Mouse (Mus musculus) G1E (cell line): ENCODE results near the gene Rnf123. TPM values are rescaled to one million over a fixed set of nuclear protein-coding genes. Genes with fewer than 3 reads are reported as not detected.

ENCODE experiments used
- ATAC-seq: 2 replicates; pipeline ENCODE4 v1.8.0; 2016; ENCODE audit warnings: mild to moderate bottlenecking; ENCODE audit not compliant: insufficient number of reproducible peaks, poor library complexity, low FRiP score, severe bottlenecking; ENCODE audit errors: extremely low read depth
- DNase-seq: peaks from one replicate; pipeline ENCODE4 v3.0.0; 2012; ENCODE audit warnings: low spot score
- H3K27me3 ChIP-seq: 2 replicates; pipeline ENCODE4 v1.6.1; 2012; ENCODE audit warnings: mild to moderate bottlenecking, low read length, inconsistent platforms; ENCODE audit not compliant: insufficient read depth
- H3K36me3 ChIP-seq: replicated peaks from 2 replicates; pipeline ENCODE3; 2012; ENCODE audit warnings: mild to moderate bottlenecking, inconsistent platforms
- H3K4me1 ChIP-seq: 2 replicates; pipeline ENCODE4 v1.6.1; 2012; ENCODE audit warnings: low read depth, low read length, inconsistent platforms, mixed read lengths; ENCODE audit not compliant: insufficient read depth
- H3K4me3 ChIP-seq: 2 replicates; pipeline ENCODE4 v1.5.1; 2012; ENCODE audit warnings: low read depth, mild to moderate bottlenecking, inconsistent platforms, low read length, moderate library complexity, mixed read lengths
- H3K9me3 ChIP-seq: replicated peaks from 2 replicates; pipeline ENCODE4 v1.6.1; 2012; ENCODE audit warnings: inconsistent platforms
- CTCF ChIP-seq: IDR thresholded peaks from 2 replicates; pipeline ENCODE4 v1.5.1; 2012; ENCODE audit warnings: low read depth, low read length, inconsistent platforms, mixed read lengths
- GATA1 ChIP-seq: IDR thresholded peaks from 2 replicates; pipeline ENCODE4 v1.6.1; 2012; ENCODE audit warnings: borderline replicate concordance, low read length, inconsistent platforms, mixed read lengths
- GATA2 ChIP-seq: IDR thresholded peaks from 2 replicates; pipeline ENCODE4 v1.6.1; 2012; ENCODE audit warnings: low read depth, low read length, inconsistent platforms, borderline replicate concordance
- POLR2AphosphoS5 ChIP-seq: IDR thresholded peaks from 2 replicates; pipeline ENCODE4 v1.6.1; 2012; ENCODE audit warnings: low read depth, low read length, inconsistent platforms; ENCODE audit not compliant: insufficient replicate concordance
- TAL1 ChIP-seq: conservative IDR thresholded peaks from 2 replicates; pipeline ENCODE4 v1.6.1; 2012; ENCODE audit warnings: low read depth, low read length, inconsistent platforms, mixed read lengths
- polyA plus RNA-seq: library from polyadenylated mRNA; stranded (reverse); fragments of >175 nt; gene quantifications from 2 replicates; pipeline ENCODE4 v1.2.3, GENCODE M21; 2012
- total RNA-seq, 2 experiments: library from RNA; stranded (forward) in 1 of 2; stranded (reverse) in 1 of 2; fragments of 200-1000 nt in 1 of 2; fragments of >200 nt in 1 of 2; fragmentation: Nextera tagmentation in 1 of 2; gene quantifications; 2 replicates each; pipeline ENCODE4 v1.2.3; 2014 to 2017

Gene Rnf123
- total and polyA plus RNA-seq, 3 experiments: 18.6 to 255 (median 74.5) TPM

- peaks cover 25% of the 10 kb centered on the region for H3K4me1 ChIP-seq
- ATAC-seq (no peak), DNase-seq (no peak)
- H3K9me3 ChIP-seq: no peaks in the 10 kb centered on the region
- no peaks in the 10 kb centered on the region; the same call in 1 of the 2 replicates for H3K27me3 ChIP-seq
- H3K36me3 ChIP-seq: peaks cover 100% of the 10 kb centered on the region
- TF ChIP-seq GATA2 (no peak), POLR2AphosphoS5 (no peak), CTCF (no peak), TAL1 (no peak), GATA1 (no peak)
- no peak overlapping the region for H3K4me3 ChIP-seq
Measured at GRCm38 (mm10) chr9:108057262-108057562, 25.9 kb downstream of the Rnf123 start.

GRCm38 (mm10) chr9:108056361-108057261 lies 26.5 kb downstream of the Rnf123 start:
- H3K4me1 ChIP-seq: peaks cover 31% of the 10 kb centered on the region
- ATAC-seq: no peak

GRCm38 (mm10) chr9:108055661-108056237 lies 27.4 kb downstream of the Rnf123 start:
- no peak for TF ChIP-seq TAL1
- no peak for TF ChIP-seq GATA1
- no peak for TF ChIP-seq GATA2
- no peak for TF ChIP-seq POLR2AphosphoS5
- no peak for TF ChIP-seq CTCF
- peaks cover 40% of the 10 kb centered on the region for H3K4me1 ChIP-seq
- peaks cover 100% of the 10 kb centered on the region for H3K36me3 ChIP-seq
- DNase-seq: no peak
- no peak for ATAC-seq
- H3K27me3 ChIP-seq: no peaks in the 10 kb centered on the region; the same call in 1 of the 2 replicates
- H3K9me3 ChIP-seq: no peaks in the 10 kb centered on the region
- no peak overlapping the region for H3K4me3 ChIP-seq

More at GRCm38 (mm10) chr9:108056361-108057261, 26.5 kb downstream of the Rnf123 start:
- TF ChIP-seq TAL1 (no peak), GATA2 (no peak), GATA1 (no peak), POLR2AphosphoS5 (no peak), CTCF (no peak)
- H3K4me3 ChIP-seq: no peak overlapping the region
- H3K27me3 ChIP-seq: no peaks in the 10 kb centered on the region; the same call in 1 of the 2 replicates
- no peaks in the 10 kb centered on the region for H3K9me3 ChIP-seq
- H3K36me3 ChIP-seq: peaks cover 100% of the 10 kb centered on the region
- no peak for DNase-seq

GRCm38 (mm10) chr9:108055061-108055460 lies 28.1 kb downstream of the Rnf123 start:
- DNase-seq: no peak
- H3K36me3 ChIP-seq: peaks cover 100% of the 10 kb centered on the region
- peaks cover 47% of the 10 kb centered on the region for H3K4me1 ChIP-seq
- no peaks in the 10 kb centered on the region; the same call in 1 of the 2 replicates for H3K27me3 ChIP-seq
- no peak overlapping the region for H3K4me3 ChIP-seq
- TF ChIP-seq GATA2: no peak
- TF ChIP-seq GATA1: no peak
- no peak for TF ChIP-seq POLR2AphosphoS5
- no peak for TF ChIP-seq CTCF
- TF ChIP-seq TAL1: no peak
- H3K9me3 ChIP-seq: no peaks in the 10 kb centered on the region
- no peak for ATAC-seq

DNA sequence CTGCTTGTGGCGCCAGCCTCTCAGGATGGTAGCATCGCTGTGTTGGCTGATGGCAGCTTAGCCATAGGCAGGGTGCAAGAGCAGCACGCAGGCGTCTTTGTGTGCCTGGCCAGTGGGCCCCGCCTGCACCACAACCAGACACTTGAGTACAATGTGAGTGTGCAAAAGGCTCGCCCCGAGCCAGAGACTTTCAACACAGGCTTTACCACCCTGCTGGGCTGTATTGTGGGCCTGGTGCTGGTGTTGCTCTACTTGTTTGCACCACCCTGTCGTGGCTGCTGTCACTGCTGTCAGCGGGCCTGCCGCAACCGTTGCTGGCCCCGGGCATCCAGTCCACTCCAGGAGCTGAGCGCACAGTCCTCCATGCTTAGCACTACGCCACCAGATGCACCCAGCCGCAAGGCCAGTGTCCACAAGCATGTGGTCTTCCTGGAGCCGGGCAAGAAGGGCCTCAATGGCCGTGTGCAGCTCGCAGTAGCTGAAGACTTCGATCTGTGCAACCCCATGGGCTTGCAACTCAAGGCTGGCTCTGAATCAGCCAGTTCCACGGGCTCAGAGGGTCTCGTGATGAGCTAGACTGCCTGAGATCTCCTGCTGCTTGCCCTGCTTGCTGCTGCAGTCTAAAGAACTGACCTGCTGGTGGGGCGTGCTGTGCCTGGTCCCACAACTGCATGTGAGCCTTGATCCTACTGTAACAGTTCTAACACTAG lies 28.7 kb downstream of the Rnf123 start:
- Histone ChIP-seq H3K4me1 (peaks cover 52% of the 10 kb centered on the region), H3K36me3 (peaks cover 100% of the 10 kb centered on the region), H3K27me3 (no peaks in the 10 kb centered on the region; the same call in 1 of the 2 replicates), H3K4me3 (no peak overlapping the region), H3K9me3 (no peaks in the 10 kb centered on the region)
- DNase-seq: no peak
- TF ChIP-seq CTCF (no peak), GATA1 (no peak), POLR2AphosphoS5 (no peak), GATA2 (no peak), TAL1 (no peak)
- ATAC-seq: no peak

- H3K4me3 ChIP-seq: no peak overlapping the region; the same call in 1 of the 2 replicates
- no peak for TF ChIP-seq CTCF
- TF ChIP-seq GATA2: no peak
- TF ChIP-seq POLR2AphosphoS5: no peak
- TF ChIP-seq GATA1: no peak
- no peak for TF ChIP-seq TAL1
- peaks cover 56% of the 10 kb centered on the region for H3K4me1 ChIP-seq
- peaks cover 92% of the 10 kb centered on the region for H3K36me3 ChIP-seq
- no peaks in the 10 kb centered on the region; the same call in 1 of the 2 replicates for H3K27me3 ChIP-seq
- ATAC-seq (no peak), DNase-seq (no peak)
- H3K9me3 ChIP-seq: no peaks in the 10 kb centered on the region
Measured at GRCm38 (mm10) chr9:108053665-108054225, 29.4 kb downstream of the Rnf123 start.
